Mouse (Mus musculus) liver, postnatal 0 days (tissue): ENCODE data around the gene Slc29a2.

ENCODE experiments used
- CTCF ChIP-seq: sonication (generic); IDR thresholded peaks from 2 replicates; pipeline ENCODE4 v1.5.1; 2016; ENCODE audit warnings: antibody characterized with exemption, low read depth
- EP300 ChIP-seq: IDR thresholded peaks from 2 replicates; pipeline ENCODE4 v1.6.1; 2016; ENCODE audit warnings: antibody characterized with exemption, low read depth, mild to moderate bottlenecking

DNA sequence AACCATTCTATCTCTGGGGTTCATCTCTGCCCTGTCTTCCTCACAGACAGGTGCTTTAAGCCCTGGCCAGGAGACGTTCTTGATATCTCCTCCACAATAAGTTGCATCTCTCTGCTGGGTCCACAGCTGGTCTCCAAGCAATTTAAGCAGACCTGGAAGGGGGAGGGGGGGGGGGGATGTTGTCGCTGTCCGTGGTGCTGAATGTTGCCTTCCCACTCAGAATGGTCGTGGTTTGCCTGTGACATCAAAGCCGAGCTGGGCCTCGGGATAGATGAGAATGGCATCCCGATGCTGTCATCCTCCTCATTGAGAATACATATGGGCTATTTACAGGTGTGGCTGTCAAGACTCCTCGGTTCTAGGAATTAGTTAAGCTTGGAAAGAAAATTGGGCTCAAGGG is 31.3 kb upstream of the Slc29a2 start:
- TF ChIP-seq CTCF (no peak), EP300 (no peak)
